Mouse (Mus musculus): ENCODE data around the gene Arfgef3.
"Not testable (repeated sequence)": the region's sequence is repeated elsewhere in the genome, so short reads cannot be mapped to it uniquely, and the experiment has no call there.

Arfgef3 gene

GRCm38 (mm10) chr10:18642854-18643253 is 100.9 kb downstream of the Arfgef3 start:
- Histone ChIP-seq H3K4me3 (replicated peaks; ENCODE audit: low read length) (no peak overlapping the region), H3K9me3 (ENCODE audit: low read length) (no peaks in the 10 kb centered on the region), H3K4me1 (replicated peaks; ENCODE audit: low read depth, low read length) (peaks cover 47% of the 10 kb centered on the region), H3K36me3 (ENCODE audit: insufficient read depth, low read length) (no peaks in the 10 kb centered on the region), H3K27me3 (ENCODE audit: insufficient read depth, low read length) (no peaks in the 10 kb centered on the region)
- TF ChIP-seq NANOG (IDR thresholded peaks at IDR 0.05; ENCODE audit: borderline replicate concordance, low read length) (no peak), POU5F1 (IDR thresholded peaks at IDR 0.05; ENCODE audit: borderline replicate concordance, low read length) (no peak), CTCF (conservative IDR thresholded peaks at IDR 0.05; ENCODE audit: low read length) (no peak)

DNA sequence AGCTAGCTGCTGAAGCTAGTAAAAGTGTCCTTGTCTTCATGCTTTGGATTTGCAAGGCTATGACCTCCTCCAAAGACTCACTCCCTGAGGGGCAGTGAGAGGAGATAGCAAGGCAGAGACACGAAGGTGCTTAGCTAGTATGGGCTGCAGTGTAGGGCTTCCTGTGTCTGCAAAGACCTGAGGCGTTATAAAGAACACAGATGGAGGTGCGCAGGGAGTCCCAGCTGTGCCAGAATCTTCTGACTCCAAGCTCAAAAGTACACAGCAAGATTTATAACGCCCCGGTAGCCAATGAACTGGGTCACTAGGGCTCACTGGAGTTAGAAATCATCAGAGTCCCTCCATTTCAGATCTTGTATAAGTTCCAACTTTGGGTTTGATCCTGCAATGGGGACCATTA is 103.2 kb downstream of the Arfgef3 start:
- no peaks in the 10 kb centered on the region for H3K27me3 ChIP-seq (ENCODE audit: insufficient read depth, low read length)
- no peaks in the 10 kb centered on the region for H3K36me3 ChIP-seq (ENCODE audit: insufficient read depth, low read length)
- no peaks in the 10 kb centered on the region for H3K9me3 ChIP-seq (ENCODE audit: low read length)
- H3K4me1 ChIP-seq (replicated peaks; ENCODE audit: low read depth, low read length), result peaks cover 37% of the 10 kb centered on the region
- no peak for TF ChIP-seq NANOG (IDR thresholded peaks at IDR 0.05; ENCODE audit: borderline replicate concordance, low read length)
- no peak for TF ChIP-seq CTCF (conservative IDR thresholded peaks at IDR 0.05; ENCODE audit: low read length)
- TF ChIP-seq POU5F1 (IDR thresholded peaks at IDR 0.05; ENCODE audit: borderline replicate concordance, low read length), result no peak
- H3K4me3 ChIP-seq (replicated peaks; ENCODE audit: low read length), result no peak overlapping the region

GRCm38 (mm10) chr10:18635450-18635849 is 108.3 kb downstream of the Arfgef3 start:
- Histone ChIP-seq H3K4me1 (replicated peaks; ENCODE audit: low read depth, low read length) (peaks cover 24% of the 10 kb centered on the region), H3K36me3 (ENCODE audit: insufficient read depth, low read length) (no peaks in the 10 kb centered on the region), H3K27me3 (ENCODE audit: insufficient read depth, low read length) (no peaks in the 10 kb centered on the region), H3K9me3 (ENCODE audit: low read length) (no peaks in the 10 kb centered on the region), H3K4me3 (replicated peaks; ENCODE audit: low read length) (no peak overlapping the region)
- TF ChIP-seq CTCF (conservative IDR thresholded peaks at IDR 0.05; ENCODE audit: low read length), result no peak
- no peak for TF ChIP-seq POU5F1 (IDR thresholded peaks at IDR 0.05; ENCODE audit: borderline replicate concordance, low read length)
- TF ChIP-seq NANOG (IDR thresholded peaks at IDR 0.05; ENCODE audit: borderline replicate concordance, low read length), result no peak

- H3K4me3 ChIP-seq (replicated peaks; ENCODE audit: low read length), result no peak overlapping the region
- no peaks in the 10 kb centered on the region for H3K9me3 ChIP-seq (ENCODE audit: low read length)
- H3K36me3 ChIP-seq (ENCODE audit: insufficient read depth, low read length), result no peaks in the 10 kb centered on the region
- TF ChIP-seq POU5F1 (IDR thresholded peaks at IDR 0.05; ENCODE audit: borderline replicate concordance, low read length), result no peak
- no peak for TF ChIP-seq CTCF (conservative IDR thresholded peaks at IDR 0.05; ENCODE audit: low read length)
- TF ChIP-seq NANOG (IDR thresholded peaks at IDR 0.05; ENCODE audit: borderline replicate concordance, low read length), result peak; percentile 59; the same call in 1 of the 2 replicates
- no peaks in the 10 kb centered on the region for H3K27me3 ChIP-seq (ENCODE audit: insufficient read depth, low read length)
- H3K4me1 ChIP-seq (replicated peaks; ENCODE audit: low read depth, low read length), result peaks cover 24% of the 10 kb centered on the region
Observed at GRCm38 (mm10) chr10:18634405-18634985, 109.3 kb downstream of the Arfgef3 start.

GRCm38 (mm10) chr10:18630498-18630897 is 113.3 kb downstream of the Arfgef3 start:
- Histone ChIP-seq H3K36me3 (ENCODE audit: insufficient read depth, low read length) (no peaks in the 10 kb centered on the region), H3K4me3 (replicated peaks; ENCODE audit: low read length) (no peak overlapping the region), H3K9me3 (ENCODE audit: low read length) (no peaks in the 10 kb centered on the region), H3K27me3 (ENCODE audit: insufficient read depth, low read length) (no peaks in the 10 kb centered on the region), H3K4me1 (replicated peaks; ENCODE audit: low read depth, low read length) (peaks cover 21% of the 10 kb centered on the region)
- TF ChIP-seq CTCF (conservative IDR thresholded peaks at IDR 0.05; ENCODE audit: low read length) (no peak), NANOG (IDR thresholded peaks at IDR 0.05; ENCODE audit: borderline replicate concordance, low read length) (no peak), POU5F1 (IDR thresholded peaks at IDR 0.05; ENCODE audit: borderline replicate concordance, low read length) (no peak)

GRCm38 (mm10) chr10:18627530-18627929 is 116.2 kb downstream of the Arfgef3 start:
- Histone ChIP-seq H3K4me1 (replicated peaks; ENCODE audit: low read depth, low read length) (peaks cover 6% of the 10 kb centered on the region), H3K36me3 (ENCODE audit: insufficient read depth, low read length) (no peaks in the 10 kb centered on the region), H3K9me3 (ENCODE audit: low read length) (no peaks in the 10 kb centered on the region), H3K27me3 (ENCODE audit: insufficient read depth, low read length) (no peaks in the 10 kb centered on the region), H3K4me3 (replicated peaks; ENCODE audit: low read length) (no peak overlapping the region)
- TF ChIP-seq NANOG (IDR thresholded peaks at IDR 0.05; ENCODE audit: borderline replicate concordance, low read length) (no peak), CTCF (conservative IDR thresholded peaks at IDR 0.05; ENCODE audit: low read length) (no peak), POU5F1 (IDR thresholded peaks at IDR 0.05; ENCODE audit: borderline replicate concordance, low read length) (no peak)

DNA sequence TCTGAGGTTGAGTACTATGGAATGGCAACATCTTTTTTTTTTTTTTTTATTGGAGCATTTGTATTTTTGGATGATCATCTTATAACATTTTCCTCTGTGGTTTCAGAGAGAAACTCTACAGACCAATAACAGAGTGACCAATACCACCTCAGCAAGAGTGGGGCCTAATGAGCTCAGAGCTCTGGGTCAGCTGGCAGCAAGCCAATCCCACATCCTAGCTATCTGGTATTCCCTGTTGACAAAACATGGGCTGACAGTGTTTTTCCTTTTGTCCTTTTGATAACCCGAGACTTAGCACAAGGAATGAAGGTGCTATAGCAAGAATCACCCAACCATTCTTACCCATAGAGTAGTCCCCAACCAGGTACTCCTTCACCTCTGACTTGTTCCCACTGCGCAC is 131.0 kb downstream of the Arfgef3 start:
- Histone ChIP-seq H3K27me3 (ENCODE audit: insufficient read depth, low read length) (no peaks in the 10 kb centered on the region), H3K4me1 (replicated peaks; ENCODE audit: low read depth, low read length) (peaks cover 5% of the 10 kb centered on the region; the same call in 1 of the 2 replicates), H3K9me3 (ENCODE audit: low read length) (no peaks in the 10 kb centered on the region), H3K36me3 (ENCODE audit: insufficient read depth, low read length) (no peaks in the 10 kb centered on the region), H3K4me3 (replicated peaks; ENCODE audit: low read length) (no peak overlapping the region)
- no peak for TF ChIP-seq CTCF (conservative IDR thresholded peaks at IDR 0.05; ENCODE audit: low read length)
- TF ChIP-seq POU5F1 (IDR thresholded peaks at IDR 0.05; ENCODE audit: borderline replicate concordance, low read length), result no peak
- no peak for TF ChIP-seq NANOG (IDR thresholded peaks at IDR 0.05; ENCODE audit: borderline replicate concordance, low read length)

DNA sequence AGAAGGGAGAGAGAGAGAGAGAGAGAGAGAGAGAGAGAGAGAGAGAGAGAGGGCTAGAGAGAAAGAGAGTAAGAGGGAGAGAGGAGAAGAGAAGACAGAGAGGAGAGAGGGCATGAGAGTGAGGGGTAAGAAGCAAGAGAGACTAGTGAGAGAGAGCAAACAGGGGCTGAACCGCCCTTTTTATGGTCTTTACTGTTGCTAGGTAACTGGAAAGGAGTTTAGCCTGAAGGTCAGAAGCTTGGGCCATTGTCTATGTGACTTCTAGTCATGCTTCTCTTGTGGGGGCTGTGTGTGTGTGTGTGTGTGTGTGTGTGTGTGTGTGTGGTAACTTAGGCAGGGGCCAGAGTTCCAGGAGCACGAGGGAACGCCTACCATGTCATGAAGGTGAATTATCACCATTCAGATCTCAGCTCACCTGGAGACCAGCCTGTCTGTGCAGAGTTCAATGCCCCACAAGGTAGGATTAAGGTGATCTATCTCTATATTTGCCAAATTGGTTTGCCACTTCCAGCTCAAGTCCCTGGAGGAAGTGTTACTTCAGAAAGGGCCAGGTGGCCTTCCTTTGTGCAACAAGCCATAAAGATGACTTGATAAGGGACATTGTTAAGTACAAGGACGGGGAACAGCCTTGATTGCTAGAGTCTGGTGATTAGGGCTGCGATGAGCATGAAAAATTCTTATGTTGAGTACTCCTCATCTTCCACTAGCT is 138.8 kb downstream of the Arfgef3 start:
- not testable (repeated sequence) for H3K36me3 ChIP-seq (ENCODE audit: insufficient read depth, low read length); H3K4me1 ChIP-seq (replicated peaks; ENCODE audit: low read depth, low read length); H3K9me3 ChIP-seq (ENCODE audit: low read length); H3K4me3 ChIP-seq (replicated peaks; ENCODE audit: low read length); H3K27me3 ChIP-seq (ENCODE audit: insufficient read depth, low read length)

- no peak overlapping the region for H3K4me3 ChIP-seq (replicated peaks; ENCODE audit: low read length)
- no peaks in the 10 kb centered on the region for H3K36me3 ChIP-seq (ENCODE audit: insufficient read depth, low read length)
- no peaks in the 10 kb centered on the region for H3K27me3 ChIP-seq (ENCODE audit: insufficient read depth, low read length)
- peaks cover 8% of the 10 kb centered on the region for H3K4me1 ChIP-seq (replicated peaks; ENCODE audit: low read depth, low read length)
- peak; percentile 75 for TF ChIP-seq CTCF (conservative IDR thresholded peaks at IDR 0.05; ENCODE audit: low read length)
- no peak for TF ChIP-seq POU5F1 (IDR thresholded peaks at IDR 0.05; ENCODE audit: borderline replicate concordance, low read length)
- no peak for TF ChIP-seq NANOG (IDR thresholded peaks at IDR 0.05; ENCODE audit: borderline replicate concordance, low read length)
- H3K9me3 ChIP-seq (ENCODE audit: low read length), result no peaks in the 10 kb centered on the region
Observed at GRCm38 (mm10) chr10:18602030-18602429, 141.7 kb downstream of the Arfgef3 start.
